Mouse (Mus musculus): ENCODE results near the gene Lcn8. TPM values are rescaled to one million over a fixed set of nuclear protein-coding genes. Genes with fewer than 3 reads are reported as not detected.

Gene Lcn8
- not detected in 2 replicates for polyA plus RNA-seq (2016; fragmentation: Nextera tagmentation; extraction: Ambion mirVana)

- Histone ChIP-seq H3K4me1 (replicated peaks) (no peaks in the 10 kb centered on the region), H3K36me3 (no peaks in the 10 kb centered on the region), H3K4me3 (no peak within 1 kb of the TSS), H3K27ac (no peak within 1 kb of the TSS), H3K9me3 (no peaks in the 10 kb centered on the region), H3K27me3 (ENCODE audit: insufficient read depth, poor library complexity, severe bottlenecking) (no peaks in the 10 kb centered on the region)
- WGBS: 77% methylated on average over 2 of the region's 2 CpGs
- DNase-seq (ENCODE audit: low spot score): no peak
Observed at GRCm38 (mm10) chr2:25652902-25653301, at the start of gene Lcn8. Lcn8 (plus strand) TSS chr2:25653120.

DNA sequence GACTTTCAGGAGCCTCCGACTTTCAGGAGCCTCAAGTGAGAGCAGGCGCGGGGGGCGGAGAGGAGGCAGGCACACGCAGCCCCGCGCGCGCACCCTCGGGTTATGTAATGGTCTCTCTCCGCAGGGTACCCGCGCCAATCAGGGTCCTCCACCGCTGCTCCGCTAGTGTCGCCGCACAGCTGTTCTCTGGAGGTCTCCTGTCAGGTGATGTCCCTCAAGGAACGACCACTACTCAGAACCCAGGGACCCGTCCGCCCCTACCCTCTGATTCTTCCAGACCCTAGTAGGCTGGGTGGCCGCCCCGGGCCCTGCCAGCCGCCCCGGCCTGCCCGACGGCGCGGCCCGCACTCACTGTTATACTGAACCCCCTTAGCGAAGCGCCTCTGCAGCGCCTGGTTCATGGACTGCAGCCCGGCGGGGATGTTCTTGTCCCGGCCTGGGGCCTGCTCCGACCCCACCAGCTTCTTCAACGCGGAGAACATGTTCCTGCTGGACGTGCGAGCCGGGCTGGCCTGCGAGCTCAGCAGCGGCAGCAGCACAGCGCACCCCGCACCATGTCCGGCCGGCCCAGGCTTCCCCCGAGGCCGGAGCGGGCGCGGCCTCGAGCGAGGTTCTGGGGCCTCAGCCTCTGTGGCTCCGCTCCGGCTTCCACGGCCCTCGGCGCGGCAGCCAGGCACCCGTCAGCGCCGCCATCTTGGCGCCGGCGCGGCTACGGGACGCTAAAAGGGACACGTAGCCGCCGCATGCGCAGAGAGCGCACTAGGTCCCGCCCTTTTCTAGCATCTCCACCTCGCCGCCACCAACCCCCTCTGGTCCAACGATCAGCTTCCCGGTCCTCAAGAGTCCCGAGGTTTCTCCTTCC, 44.9 kb upstream of the Lcn8 start, which contains the start of gene Rabl6:
Gene Rabl6, minus strand, starts transcription at position 761 of the 862 bp plus-strand sequence.
- WGBS: under 1% methylated on average over 80 of the region's 80 CpGs
- Histone ChIP-seq H3K9me3 (no peaks in the 10 kb centered on the region), H3K4me3 (peak within 1 kb of the TSS; percentile 100)

DNA sequence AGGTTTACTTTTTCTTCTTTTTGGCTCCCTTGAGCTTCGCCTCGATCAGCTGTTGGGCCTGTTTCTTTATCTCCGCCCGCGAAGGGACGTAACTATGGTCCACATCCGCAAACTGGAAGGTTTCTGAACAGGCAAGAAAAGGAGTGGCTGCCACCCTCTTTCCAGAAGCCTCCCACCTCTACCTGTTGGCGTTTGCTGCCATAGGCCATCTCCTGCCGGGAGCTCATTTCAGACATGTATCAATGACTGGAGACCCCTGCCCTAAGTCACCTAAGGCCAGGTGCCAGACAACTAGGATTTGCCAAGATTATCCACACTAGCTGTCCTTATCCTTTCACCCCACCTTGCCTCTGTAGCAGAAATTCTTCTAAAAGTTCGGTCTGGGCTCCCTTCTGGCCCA, 44.2 kb upstream of the Lcn8 start:
- Histone ChIP-seq H3K27me3 (ENCODE audit: insufficient read depth, poor library complexity, severe bottlenecking) (peaks cover 51% of the 10 kb centered on the region), H3K36me3 (peaks cover 14% of the 10 kb centered on the region), H3K9me3 (no peaks in the 10 kb centered on the region), H3K4me3 (peak overlapping the region; percentile 100), H3K4me1 (replicated peaks) (peaks cover 29% of the 10 kb centered on the region), H3K27ac (peak overlapping the region; percentile 98)
- WGBS: 72% methylated on average over 10 of the region's 10 CpGs
- no peak for DNase-seq (ENCODE audit: low spot score)

More for the DNA sequence above, 44.9 kb upstream of the Lcn8 start, which contains the start of gene Rabl6:
- DNase-seq (ENCODE audit: low spot score): peak; percentile 89
- H3K27ac ChIP-seq: peak within 1 kb of the TSS; percentile 98
- H3K27me3 ChIP-seq (ENCODE audit: insufficient read depth, poor library complexity, severe bottlenecking): peaks cover 44% of the 10 kb centered on the region
- peaks cover 21% of the 10 kb centered on the region for H3K36me3 ChIP-seq
- H3K4me1 ChIP-seq (replicated peaks): peaks cover 29% of the 10 kb centered on the region

DNA sequence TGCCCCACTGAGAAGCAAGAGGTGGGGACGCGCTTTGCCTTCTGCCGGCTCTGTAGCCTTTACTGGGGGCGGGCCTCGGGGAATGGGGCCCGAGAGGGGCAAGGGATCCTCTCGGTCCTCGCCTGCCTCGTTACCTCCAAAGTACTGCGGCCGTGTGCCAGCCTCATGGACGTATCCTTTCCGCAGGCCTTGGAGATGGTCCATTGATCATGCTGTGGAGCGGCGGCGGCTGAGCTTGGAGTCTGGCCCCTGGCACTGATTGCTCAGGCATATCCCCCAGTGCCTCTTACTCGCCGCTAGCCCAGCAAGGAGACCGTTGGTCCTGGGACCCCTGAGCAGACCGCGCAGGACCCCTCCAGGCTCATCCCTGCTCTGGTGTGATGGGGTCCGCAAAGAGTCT, 36.5 kb upstream of the Lcn8 start:
- Histone ChIP-seq H3K4me1 (replicated peaks) (peaks cover 14% of the 10 kb centered on the region), H3K9me3 (no peaks in the 10 kb centered on the region), H3K4me3 (peak overlapping the region; percentile 18; the same call in 1 of the 2 replicates), H3K27ac (no peak overlapping the region), H3K27me3 (ENCODE audit: insufficient read depth, poor library complexity, severe bottlenecking) (peaks cover 88% of the 10 kb centered on the region), H3K36me3 (no peaks in the 10 kb centered on the region)
- 25% methylated on average over 22 of the region's 22 CpGs for WGBS
- no peak for DNase-seq (ENCODE audit: low spot score)

GRCm38 (mm10) chr2:25617578-25617977, 35.3 kb upstream of the Lcn8 start, which contains the start of gene Ccdc183:
Ccdc183 (minus strand) TSS chr2:25617678.
- Histone ChIP-seq H3K9me3 (no peaks in the 10 kb centered on the region), H3K4me1 (replicated peaks) (peaks cover 20% of the 10 kb centered on the region), H3K36me3 (no peaks in the 10 kb centered on the region), H3K27me3 (ENCODE audit: insufficient read depth, poor library complexity, severe bottlenecking) (peaks cover 76% of the 10 kb centered on the region), H3K4me3 (peak within 1 kb of the TSS; percentile 18; the same call in 1 of the 2 replicates), H3K27ac (no peak within 1 kb of the TSS)
- WGBS: 84% methylated on average over 3 of the region's 3 CpGs
- no peak for DNase-seq (ENCODE audit: low spot score)

- WGBS: 73% methylated on average over 6 of the region's 6 CpGs
- Histone ChIP-seq H3K9me3 (no peaks in the 10 kb centered on the region), H3K27me3 (ENCODE audit: insufficient read depth, poor library complexity, severe bottlenecking) (peaks cover 51% of the 10 kb centered on the region), H3K4me1 (replicated peaks) (peaks cover 20% of the 10 kb centered on the region), H3K36me3 (no peaks in the 10 kb centered on the region), H3K4me3 (no peak overlapping the region), H3K27ac (no peak overlapping the region)
- DNase-seq (ENCODE audit: low spot score): no peak
Observed at GRCm38 (mm10) chr2:25620386-25620785, 32.5 kb upstream of the Lcn8 start.

DNA sequence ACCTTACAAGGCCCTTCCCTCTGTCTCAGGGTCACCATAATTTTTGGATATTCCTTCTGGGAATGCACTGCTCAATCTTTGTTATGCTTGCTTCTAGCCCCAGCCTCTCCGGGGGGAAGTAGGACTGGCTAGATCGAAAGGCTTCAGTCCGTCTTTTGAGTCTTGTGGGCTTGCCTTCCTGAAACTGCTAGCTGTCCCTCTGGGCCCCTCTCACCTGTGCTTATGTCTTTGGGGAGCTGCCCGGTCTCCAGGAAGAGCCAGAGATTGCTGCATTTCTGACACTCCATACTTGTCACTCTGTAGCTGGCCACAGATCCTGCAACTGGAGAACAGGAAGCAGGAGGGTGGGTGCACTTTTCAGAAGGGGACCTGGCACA, 32.1 kb upstream of the Lcn8 start:
- no peak overlapping the region for H3K27ac ChIP-seq
- H3K36me3 ChIP-seq: no peaks in the 10 kb centered on the region
- WGBS: 88% methylated on average over 4 of the region's 4 CpGs
- DNase-seq (ENCODE audit: low spot score): no peak
- peaks cover 20% of the 10 kb centered on the region for H3K4me1 ChIP-seq (replicated peaks)
- no peak overlapping the region for H3K4me3 ChIP-seq
- peaks cover 49% of the 10 kb centered on the region for H3K27me3 ChIP-seq (ENCODE audit: insufficient read depth, poor library complexity, severe bottlenecking)
- no peaks in the 10 kb centered on the region for H3K9me3 ChIP-seq

DNA sequence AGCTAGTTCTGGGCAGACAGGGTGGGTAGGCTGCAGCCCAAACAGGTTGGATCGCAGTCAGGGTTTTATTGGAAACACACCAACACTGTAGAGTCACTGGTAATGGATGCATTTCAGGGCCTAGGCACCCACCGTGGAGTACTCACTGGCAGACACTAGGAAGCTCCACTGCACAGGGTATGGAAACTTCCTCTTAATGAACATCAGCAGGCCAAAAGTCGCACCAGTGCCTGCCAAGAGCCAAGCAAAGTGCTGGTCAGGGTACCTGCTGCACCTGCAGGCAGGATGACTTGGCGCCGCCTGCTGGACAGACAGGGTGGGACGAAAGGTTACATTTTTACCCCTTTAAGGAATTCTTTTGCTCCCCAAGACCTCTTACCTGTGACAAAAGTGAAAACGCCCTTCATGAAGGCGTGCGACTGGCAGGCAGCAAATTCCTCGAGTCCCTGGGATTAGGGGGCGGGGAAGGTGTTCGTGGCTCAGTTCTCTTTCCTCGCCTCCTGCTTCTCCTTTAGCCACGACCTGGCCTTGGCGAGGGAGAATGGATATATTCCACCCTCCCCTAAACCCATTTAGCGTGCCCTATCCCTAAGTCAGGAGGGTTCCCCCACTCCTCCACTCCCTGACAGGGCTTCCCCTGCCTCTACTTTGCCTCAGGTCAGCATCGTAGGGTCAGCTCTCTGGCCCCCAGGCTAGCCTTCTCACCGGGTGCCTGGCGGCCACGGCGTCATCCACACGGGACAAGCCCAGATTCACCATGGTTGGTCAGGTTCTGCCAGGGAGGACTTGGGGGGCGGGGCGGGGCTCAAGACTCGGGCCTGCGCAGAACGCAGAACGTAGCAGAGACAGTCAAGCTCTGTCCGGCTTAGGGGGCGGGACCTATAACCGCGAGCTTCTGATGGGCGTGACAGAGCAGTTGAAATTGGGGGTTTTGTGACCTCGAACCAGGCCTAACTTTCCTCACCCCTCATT, 31.4 kb upstream of the Lcn8 start, which contains the start of gene Tmem141:
Gene Tmem141, minus strand, starts transcription at position 777 of the 972 bp plus-strand sequence.
- Histone ChIP-seq H3K9me3 (no peaks in the 10 kb centered on the region), H3K4me3 (peak within 1 kb of the TSS; percentile 59), H3K4me1 (replicated peaks) (peaks cover 15% of the 10 kb centered on the region), H3K36me3 (no peaks in the 10 kb centered on the region), H3K27me3 (ENCODE audit: insufficient read depth, poor library complexity, severe bottlenecking) (peaks cover 45% of the 10 kb centered on the region), H3K27ac (peak within 1 kb of the TSS; percentile 80)
- 7% methylated on average over 34 of the region's 34 CpGs for WGBS
- peak; percentile 83 for DNase-seq (ENCODE audit: low spot score)

DNA sequence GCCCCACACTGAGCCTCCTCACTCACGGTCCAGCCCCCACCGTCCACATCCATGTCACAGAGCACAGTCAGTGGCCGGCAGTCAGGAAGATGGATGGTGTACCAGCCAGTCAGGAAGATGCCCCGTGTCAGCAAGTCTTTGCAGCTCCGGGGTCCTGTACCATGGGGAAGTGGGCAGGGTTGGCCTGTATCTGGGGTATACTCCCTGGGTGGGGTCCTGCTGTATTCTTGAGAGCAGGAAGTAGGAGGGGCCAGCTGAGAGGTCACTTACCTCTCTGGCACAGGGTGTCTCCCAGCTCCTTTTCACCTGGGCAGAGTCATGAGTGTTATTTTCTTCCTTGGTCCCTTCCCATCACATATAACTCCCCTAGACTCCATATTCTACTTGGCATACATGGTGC, 26.9 kb upstream of the Lcn8 start:
- no peak for DNase-seq (ENCODE audit: low spot score)
- H3K4me1 ChIP-seq (replicated peaks): peaks cover 16% of the 10 kb centered on the region
- H3K36me3 ChIP-seq: no peaks in the 10 kb centered on the region
- no peak overlapping the region for H3K27ac ChIP-seq
- no peaks in the 10 kb centered on the region for H3K9me3 ChIP-seq
- H3K27me3 ChIP-seq (ENCODE audit: insufficient read depth, poor library complexity, severe bottlenecking): peaks cover 8% of the 10 kb centered on the region; the same call in 1 of the 2 replicates
- H3K4me3 ChIP-seq: no peak overlapping the region
- WGBS: 64% methylated on average over 5 of the region's 5 CpGs

GRCm38 (mm10) chr2:25627811-25628210, 25.1 kb upstream of the Lcn8 start, which contains the start of gene Fcna:
Fcna (minus strand) TSS chr2:25628030.
- Histone ChIP-seq H3K4me1 (replicated peaks) (peaks cover 6% of the 10 kb centered on the region), H3K27ac (0 out of 2 replicates have a peak within 1 kb of the TSS, but pooled peaks have one; percentile 8), H3K27me3 (ENCODE audit: insufficient read depth, poor library complexity, severe bottlenecking) (peaks cover 8% of the 10 kb centered on the region; the same call in 1 of the 2 replicates), H3K9me3 (no peaks in the 10 kb centered on the region), H3K36me3 (no peaks in the 10 kb centered on the region), H3K4me3 (no peak within 1 kb of the TSS)
- WGBS: 81% methylated on average over 6 of the region's 6 CpGs
- DNase-seq (ENCODE audit: low spot score): no peak

GRCm38 (mm10) chr2:25628738-25629137, 24.2 kb upstream of the Lcn8 start:
- DNase-seq (ENCODE audit: low spot score): no peak
- WGBS: 37% methylated on average over 4 of the region's 4 CpGs
- Histone ChIP-seq H3K27ac (0 out of 2 replicates have a peak overlapping the region, but pooled peaks have one; percentile 8), H3K36me3 (no peaks in the 10 kb centered on the region), H3K4me3 (no peak overlapping the region), H3K9me3 (no peaks in the 10 kb centered on the region), H3K4me1 (replicated peaks) (peaks cover 6% of the 10 kb centered on the region), H3K27me3 (ENCODE audit: insufficient read depth, poor library complexity, severe bottlenecking) (peaks cover 5% of the 10 kb centered on the region; the same call in 1 of the 2 replicates)

- H3K27me3 ChIP-seq (ENCODE audit: insufficient read depth, poor library complexity, severe bottlenecking): no peaks in the 10 kb centered on the region
- DNase-seq (ENCODE audit: low spot score): no peak
- 86% methylated on average over 3 of the region's 3 CpGs for WGBS
Observed at GRCm38 (mm10) chr2:25633616-25634015, 19.3 kb upstream of the Lcn8 start.

More at GRCm38 (mm10) chr2:25633616-25634015, 19.3 kb upstream of the Lcn8 start:
- Histone ChIP-seq H3K36me3 (no peaks in the 10 kb centered on the region), H3K4me1 (replicated peaks) (peaks cover 4% of the 10 kb centered on the region), H3K9me3 (no peaks in the 10 kb centered on the region), H3K27ac (no peak overlapping the region), H3K4me3 (no peak overlapping the region)

All from hindbrain, embryonic 10.5 days (tissue).